Mouse (Mus musculus) MEL (cell line): ENCODE data around the gene Ms4a1. TPM values are rescaled to one million over a fixed set of nuclear protein-coding genes. Genes with fewer than 3 reads are reported as not detected.

ENCODE experiments used
- DNase-seq: peaks from one replicate; pipeline ENCODE4 v3.0.0; 2011; ENCODE audit warnings: low read depth, low spot score
- H3K27ac ChIP-seq: 2 replicates; pipeline ENCODE4 v1.5.1; 2012; ENCODE audit warnings: low read depth, mild to moderate bottlenecking, control low read depth, low read length, moderate library complexity; ENCODE audit not compliant: control insufficient read depth
- H3K27me3 ChIP-seq, 2 experiments: fragments of 150-350 bp in 1 of 2; sonication (generic) in 1 of 2; 2 replicates each; pipeline ENCODE4 v1.6.1; 2012; ENCODE audit warnings: low read length in 2 of 2, mild to moderate bottlenecking in 2 of 2, improper control_type of control experiment in 1 of 2, moderate library complexity in 1 of 2; ENCODE audit not compliant: insufficient read depth in 2 of 2, control insufficient read depth in 1 of 2
- H3K36me3 ChIP-seq, 2 experiments: 2 replicates each; pipeline ENCODE4 v1.6.1; 2012 to 2014; ENCODE audit warnings: low read length in 2 of 2, improper control_type of control experiment in 1 of 2, inconsistent platforms in 1 of 2, mild to moderate bottlenecking in 1 of 2; ENCODE audit not compliant: insufficient read depth in 2 of 2, control insufficient read depth in 1 of 2
- H3K4me1 ChIP-seq, 2 experiments: fragments of 150-350 bp in 1 of 2; sonication (generic) in 1 of 2; 2 replicates each; pipeline ENCODE4 v1.6.1; 2012; ENCODE audit warnings: low read length in 2 of 2, improper control_type of control experiment in 1 of 2, mild to moderate bottlenecking in 1 of 2; ENCODE audit not compliant: insufficient read depth in 2 of 2, control insufficient read depth in 1 of 2
- H3K4me3 ChIP-seq, 2 experiments: fragments of 150-350 bp in 1 of 2; sonication (generic) in 1 of 2; 2 replicates each; pipeline ENCODE4 v1.5.1; 2012; ENCODE audit warnings: low read depth in 2 of 2, low read length in 2 of 2, mild to moderate bottlenecking in 2 of 2, moderate library complexity in 2 of 2, control low read depth in 1 of 2, improper control_type of control experiment in 1 of 2; ENCODE audit not compliant: control insufficient read depth in 1 of 2, insufficient read depth in 1 of 2
- H3K79me2 ChIP-seq: 2 replicates; pipeline ENCODE4 v1.6.1; 2012; ENCODE audit warnings: mild to moderate bottlenecking, low read length, moderate library complexity; ENCODE audit not compliant: control insufficient read depth, poor library complexity, insufficient read depth
- H3K9ac ChIP-seq: 2 replicates; pipeline ENCODE4 v1.6.1; 2012; ENCODE audit warnings: low read depth, mild to moderate bottlenecking, control low read depth, low read length, moderate library complexity; ENCODE audit not compliant: control insufficient read depth, poor library complexity, severe bottlenecking
- H3K9me3 ChIP-seq: fragments of 150-350 bp; sonication (generic); replicated peaks from 2 replicates; pipeline ENCODE4 v1.6.1; 2012; ENCODE audit warnings: mild to moderate bottlenecking, low read length, improper control_type of control experiment, moderate library complexity; ENCODE audit not compliant: insufficient read depth
- CHD1 ChIP-seq: IDR thresholded peaks from 2 replicates; pipeline ENCODE4 v1.6.1; 2012; ENCODE audit warnings: low read depth, mild to moderate bottlenecking, inconsistent platforms, low read length, improper control_type of control experiment
- CHD2 ChIP-seq: IDR thresholded peaks from 2 replicates; pipeline ENCODE4 v1.6.1; 2011; ENCODE audit warnings: low read length, improper control_type of control experiment
- E2F4 ChIP-seq: IDR thresholded peaks from 2 replicates; pipeline ENCODE4 v1.6.1; 2011; ENCODE audit warnings: low read depth, low read length, improper control_type of control experiment, borderline replicate concordance
- ELF1 ChIP-seq: IDR thresholded peaks from 2 replicates; pipeline ENCODE4 v1.6.1; 2014; ENCODE audit warnings: low read depth, mild to moderate bottlenecking, inconsistent platforms, low read length, improper control_type of control experiment, moderate library complexity
- EP300 ChIP-seq, 2 experiments: IDR thresholded peaks; 2 replicates each; pipeline ENCODE4 v1.6.1; 2011; ENCODE audit warnings: improper control_type of control experiment in 2 of 2, low read length in 2 of 2, low read depth in 1 of 2, mild to moderate bottlenecking in 1 of 2
- GABPA ChIP-seq: IDR thresholded peaks from 2 replicates; pipeline ENCODE4 v1.6.1; 2012; ENCODE audit warnings: low read depth, mild to moderate bottlenecking, inconsistent platforms, low read length, improper control_type of control experiment, moderate library complexity
- GATA1 ChIP-seq: IDR thresholded peaks from 2 replicates; pipeline ENCODE4 v1.6.1; 2011; ENCODE audit warnings: low read depth, low read length, improper control_type of control experiment
- JUND ChIP-seq: IDR thresholded peaks from 2 replicates; pipeline ENCODE4 v1.6.1; 2011; ENCODE audit warnings: low read depth, mild to moderate bottlenecking, improper control_type of control experiment, low read length
- KAT2A ChIP-seq: conservative IDR thresholded peaks from 2 replicates; pipeline ENCODE4 v1.6.1; 2012; ENCODE audit warnings: low read depth, low read length, improper control_type of control experiment, inconsistent platforms
- MAX ChIP-seq: IDR thresholded peaks from 2 replicates; pipeline ENCODE4 v1.6.1; 2011; ENCODE audit warnings: low read length, improper control_type of control experiment
- MEF2A ChIP-seq: IDR thresholded peaks from 2 replicates; pipeline ENCODE4 v1.6.1; 2014; ENCODE audit warnings: low read depth, mild to moderate bottlenecking, inconsistent platforms, low read length, improper control_type of control experiment; ENCODE audit not compliant: poor library complexity, insufficient replicate concordance, severe bottlenecking; ENCODE audit errors: extremely low read depth
- MXI1 ChIP-seq: IDR thresholded peaks from 2 replicates; pipeline ENCODE4 v1.6.1; 2011; ENCODE audit warnings: mild to moderate bottlenecking, low read depth, low read length, improper control_type of control experiment
- MYB ChIP-seq: IDR thresholded peaks from 2 replicates; pipeline ENCODE4 v1.6.1; 2011; ENCODE audit warnings: mild to moderate bottlenecking, low read depth, low read length, improper control_type of control experiment
- MYC ChIP-seq: IDR thresholded peaks from 2 replicates; pipeline ENCODE4 v1.6.1; 2011; ENCODE audit warnings: low read depth, mild to moderate bottlenecking, low read length, improper control_type of control experiment, moderate library complexity
- NRF1 ChIP-seq: IDR thresholded peaks from 2 replicates; pipeline ENCODE4 v1.6.1; 2014; ENCODE audit warnings: low read depth, mild to moderate bottlenecking, inconsistent platforms, low read length, improper control_type of control experiment, moderate library complexity; ENCODE audit not compliant: poor library complexity, insufficient read depth, severe bottlenecking
- POLR2A ChIP-seq, 2 experiments: IDR thresholded peaks; 2 replicates each; pipeline ENCODE4 v1.6.1; 2011 to 2012; ENCODE audit warnings: low read length in 2 of 2, mild to moderate bottlenecking in 2 of 2, control low read depth in 1 of 2, improper control_type of control experiment in 1 of 2, low read depth in 1 of 2, moderate library complexity in 1 of 2; ENCODE audit not compliant: control insufficient read depth in 1 of 2, insufficient read depth in 1 of 2, poor library complexity in 1 of 2
- POLR2AphosphoS2 ChIP-seq: IDR thresholded peaks from 2 replicates; pipeline ENCODE4 v1.6.1; 2011; ENCODE audit warnings: low read length, improper control_type of control experiment
- RAD21 ChIP-seq: IDR thresholded peaks from 2 replicates; pipeline ENCODE4 v1.6.1; 2011; ENCODE audit warnings: mild to moderate bottlenecking, low read depth, low read length, improper control_type of control experiment
- RCOR1 ChIP-seq: IDR thresholded peaks from 2 replicates; pipeline ENCODE4 v1.6.1; 2012; ENCODE audit warnings: low read depth, mild to moderate bottlenecking, inconsistent platforms, low read length, improper control_type of control experiment
- SIN3A ChIP-seq: IDR thresholded peaks from 2 replicates; pipeline ENCODE4 v1.6.1; 2012; ENCODE audit warnings: low read length, improper control_type of control experiment, inconsistent platforms
- TAL1 ChIP-seq: IDR thresholded peaks from 2 replicates; pipeline ENCODE4 v1.6.1; 2012; ENCODE audit warnings: mild to moderate bottlenecking, inconsistent platforms, low read length, moderate library complexity, mixed read lengths
- TCF12 ChIP-seq: IDR thresholded peaks from 2 replicates; pipeline ENCODE4 v1.6.1; 2014; ENCODE audit warnings: low read depth, mild to moderate bottlenecking, inconsistent platforms, low read length, improper control_type of control experiment, moderate library complexity
- USF1 ChIP-seq: IDR thresholded peaks from 2 replicates; pipeline ENCODE4 v1.6.1; 2014; ENCODE audit warnings: low read depth, mild to moderate bottlenecking, inconsistent platforms, low read length, improper control_type of control experiment, moderate library complexity
- USF2 ChIP-seq, 2 experiments: IDR thresholded peaks; 2 replicates each; pipeline ENCODE4 v1.6.1; 2011 to 2012; ENCODE audit warnings: improper control_type of control experiment in 2 of 2, low read length in 2 of 2, borderline replicate concordance in 1 of 2, inconsistent platforms in 1 of 2, low read depth in 1 of 2, mild to moderate bottlenecking in 1 of 2; ENCODE audit not compliant: insufficient read depth in 1 of 2
- ZMIZ1 ChIP-seq: IDR thresholded peaks from 2 replicates; pipeline ENCODE4 v1.6.1; 2012; ENCODE audit warnings: low read depth, mild to moderate bottlenecking, inconsistent platforms, low read length, improper control_type of control experiment, moderate library complexity
- polyA plus RNA-seq, 2 experiments: library from polyadenylated mRNA; stranded (reverse) in 1 of 2; unstranded in 1 of 2; fragments of >175 nt in 1 of 2; fragments of >200 nt in 1 of 2; gene quantifications; 2 replicates each; pipeline versions ENCODE4 v1.2.1 to v1.2.4; 2012; ENCODE audit warnings: low replicate concordance in 2 of 2, low read depth in 1 of 2; ENCODE audit not compliant: insufficient read length in 2 of 2, insufficient read depth in 1 of 2, missing spikeins in 1 of 2
- total RNA-seq: library from RNA; depleted of rRNA; stranded (reverse); fragments of 300-350 nt; gene quantifications from 2 replicates; pipeline ENCODE4 v1.2.3, GENCODE M21; 2012

Ms4a1 gene
- total and polyA plus RNA-seq, 3 experiments: not detected

DNA sequence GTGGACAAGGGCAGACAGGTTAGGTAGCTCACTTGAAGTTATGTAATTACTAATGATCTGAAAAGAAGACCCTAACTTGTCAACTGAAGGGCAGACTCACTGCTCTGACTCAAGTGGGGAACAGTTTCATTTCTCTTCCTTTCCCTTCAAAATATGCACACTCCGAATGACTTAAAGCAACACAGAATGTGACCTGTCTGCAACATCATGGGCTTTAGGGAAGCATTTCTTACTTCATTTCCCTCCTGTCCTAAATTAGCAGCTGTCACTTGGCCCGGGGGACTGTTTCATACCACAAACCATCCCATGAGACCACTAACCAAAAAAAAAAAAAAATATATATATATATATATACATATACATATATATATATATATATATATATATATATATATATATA, 4.5 kb downstream of the Ms4a1 start:
- Histone ChIP-seq H3K27me3 (no peaks in the 10 kb centered on the region; a peak in 1 of 4 replicates), H3K9me3 (no peaks in the 10 kb centered on the region)
- TF ChIP-seq RAD21 (no peak), GATA1 (no peak), ZMIZ1 (no peak), MYC (no peak), NRF1 (no peak), GABPA (no peak), TAL1 (no peak), MXI1 (no peak), SIN3A (no peak), CHD1 (no peak), POLR2AphosphoS2 (no peak), CHD2 (no peak), E2F4 (no peak), ELF1 (no peak), RCOR1 (no peak), MAX (no peak)
- TF ChIP-seq, all 39 proteins: peak for 0
- no peak overlapping the region for H3K9ac ChIP-seq
- no peaks in the 10 kb centered on the region for H3K4me1 ChIP-seq
- no peak for DNase-seq
- H3K27ac ChIP-seq: no peak overlapping the region
- H3K79me2 ChIP-seq: no peaks in the 10 kb centered on the region
- no peak overlapping the region for H3K4me3 ChIP-seq
- no peaks in the 10 kb centered on the region for H3K36me3 ChIP-seq

DNA sequence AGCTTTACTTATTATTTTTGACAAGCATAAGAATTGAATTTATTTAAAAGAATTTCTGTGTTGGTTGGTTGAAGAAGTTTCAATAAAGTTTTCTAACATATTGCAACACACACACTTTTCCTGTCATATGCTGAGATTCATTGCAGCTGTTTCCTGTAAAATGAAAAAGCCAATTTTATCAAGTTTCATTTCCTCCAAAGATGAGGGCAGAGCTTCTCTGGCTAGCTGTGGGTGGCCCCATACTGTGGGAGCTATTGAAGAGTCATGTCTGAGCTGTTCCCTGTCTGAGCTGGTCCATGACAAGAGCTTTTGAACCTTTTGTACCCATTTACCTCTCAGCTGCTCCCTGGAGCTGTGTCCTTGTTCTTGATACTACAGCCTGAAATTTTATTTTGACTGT, 21.8 kb downstream of the Ms4a1 start:
- H3K36me3 ChIP-seq: no peaks in the 10 kb centered on the region

More for the DNA sequence above, 21.8 kb downstream of the Ms4a1 start:
- Histone ChIP-seq H3K9ac (no peak overlapping the region), H3K4me1 (no peaks in the 10 kb centered on the region), H3K27me3 (no peaks in the 10 kb centered on the region), H3K79me2 (no peaks in the 10 kb centered on the region), H3K4me3 (no peak overlapping the region), H3K27ac (no peak overlapping the region), H3K9me3 (no peaks in the 10 kb centered on the region)
- DNase-seq: no peak
- TF ChIP-seq TCF12 (no peak), USF1 (no peak), CHD1 (no peak), NRF1 (no peak), MYB (no peak), TAL1 (no peak), USF2 (IDR thresholded peaks at IDR 0.05; ENCODE audit: borderline replicate concordance in 1 of 2, insufficient read depth in 1 of 2, low read depth in 1 of 2, low read length in 2 of 2) (no peak), MXI1 (no peak), KAT2A (no peak), POLR2A (IDR thresholded peaks at IDR 0.05; ENCODE audit: control insufficient read depth in 1 of 2, insufficient read depth in 1 of 2, low read depth in 1 of 2, low read length in 2 of 2, poor library complexity in 1 of 2) (no peak), JUND (no peak), MEF2A (no peak), EP300 (IDR thresholded peaks at IDR 0.05; ENCODE audit: low read depth in 1 of 2, low read length in 2 of 2) (no peak)
